Mouse (Mus musculus) ovary, postnatal 14 days (tissue): ENCODE measurements at regions not wholly inside any gene's neighbourhood (a gene's known extent, or its start where the extent isn't known, plus 50 kb on each side); places are given as distances from the start of the nearest gene placed in this dataset.

Experiments used
- DNase-seq: peaks from one replicate; pipeline ENCODE4 v3.0.0; 2022; ENCODE audit warnings: low spot score

- no peak for DNase-seq
Observed at GRCm38 (mm10) chr11:44340531-44340930, 59.3 kb upstream of the Il12b start.

- DNase-seq, result no peak
Observed at GRCm38 (mm10) chr11:44348308-44348707, 51.6 kb upstream of the Il12b start.

GRCm38 (mm10) chr11:44349546-44349945 lies 50.3 kb upstream of the Il12b start:
- DNase-seq, result no peak
